Mouse (Mus musculus) spleen, postnatal 10 days (tissue): ENCODE measurements around the gene Il3.

Experiments used
- DNase-seq, 2 experiments: peaks; one replicate each; pipeline ENCODE4 v3.0.0; 2021 to 2022; ENCODE audit warnings: low spot score in 2 of 2

The Il3 gene

GRCm38 (mm10) chr11:54219191-54219590, 47.9 kb downstream of the Il3 start:
- DNase-seq, result no peak

- DNase-seq, result no peak
Observed at GRCm38 (mm10) chr11:54217384-54217783, 49.7 kb downstream of the Il3 start.

- DNase-seq, result no peak
Observed at GRCm38 (mm10) chr11:54216091-54216490, 51.0 kb downstream of the Il3 start.
